Mouse (Mus musculus): ENCODE data around the gene Nr2f1. TPM values are rescaled to one million over a fixed set of nuclear protein-coding genes. Genes with fewer than 3 reads are reported as not detected.
"Not testable (repeated sequence)": the region's sequence is repeated elsewhere in the genome, so short reads cannot be mapped to it uniquely, and the experiment has no call there.

Nr2f1 gene
- 100 to 1,000 TPM; 128 to 130 TPM for total RNA-seq (2021)

- DNase-seq (ENCODE audit: low spot score in 2 of 2): no peak
- intact Hi-C loops (cut with DNase I): loop anchor here (5.0 to 10.0 kb wide), 2 partner anchors 375 to 828 kb away; no protein-coding TSS in a partner anchor
Observed at GRCm38 (mm10) chr13:78199642-78200160, at the start of gene Nr2f1. Gene Nr2f1 (minus strand): TSS chr13:78199757.

GRCm38 (mm10) chr13:78221680-78222079 is 22.1 kb upstream of the Nr2f1 start:
- intact Hi-C loops (cut with DNase I): no loop called here

GRCm38 (mm10) chr13:78220238-78220637 is 20.7 kb upstream of the Nr2f1 start:
- intact Hi-C loops (cut with DNase I); DNase-seq (ENCODE audit: low spot score in 2 of 2): not testable (repeated sequence)

More at GRCm38 (mm10) chr13:78221680-78222079, 22.1 kb upstream of the Nr2f1 start:
- no peak for DNase-seq (ENCODE audit: low spot score in 2 of 2)

- no peak for DNase-seq (ENCODE audit: low spot score in 2 of 2)
- intact Hi-C loops (cut with DNase I): no loop called here
Observed at GRCm38 (mm10) chr13:78215223-78215622, 15.7 kb upstream of the Nr2f1 start.

GRCm38 (mm10) chr13:78213155-78213554 is 13.6 kb upstream of the Nr2f1 start:
- intact Hi-C loops (cut with DNase I): no loop called here
- no peak for DNase-seq (ENCODE audit: low spot score in 2 of 2)

- DNase-seq (ENCODE audit: low spot score in 2 of 2): peak in 1 of 2 experiments; percentile 12
- intact Hi-C loops (cut with DNase I): no loop called here
Observed at GRCm38 (mm10) chr13:78212111-78212510, 12.6 kb upstream of the Nr2f1 start.

GRCm38 (mm10) chr13:78211231-78212010 is 11.9 kb upstream of the Nr2f1 start:
- DNase-seq (ENCODE audit: low spot score in 2 of 2): peak in 1 of 2 experiments; percentile 15
- intact Hi-C loops (cut with DNase I): no loop called here

GRCm38 (mm10) chr13:78210748-78211089 is 11.2 kb upstream of the Nr2f1 start:
- no peak for DNase-seq (ENCODE audit: low spot score in 2 of 2)
- intact Hi-C loops (cut with DNase I): no loop called here

GRCm38 (mm10) chr13:78210029-78210747 is 10.6 kb upstream of the Nr2f1 start:
- intact Hi-C loops (cut with DNase I): no loop called here
- peak; percentile 52 to 70 for DNase-seq (ENCODE audit: low spot score in 2 of 2)

GRCm38 (mm10) chr13:78209611-78210028 is 10.1 kb upstream of the Nr2f1 start:
- peak; percentile 48 to 66 for DNase-seq (ENCODE audit: low spot score in 2 of 2)
- intact Hi-C loops (cut with DNase I): loop anchor here (10.0 kb wide), 1 partner anchor 365 kb away; no protein-coding TSS in a partner anchor

GRCm38 (mm10) chr13:78208689-78209410 is 9.3 kb upstream of the Nr2f1 start:
- peak in 1 of 2 experiments; percentile 13 for DNase-seq (ENCODE audit: low spot score in 2 of 2)

GRCm38 (mm10) chr13:78207796-78208645 is 8.5 kb upstream of the Nr2f1 start:
- intact Hi-C loops (cut with DNase I): loop anchor here (10.0 kb wide), 1 partner anchor 367 kb away; no protein-coding TSS in a partner anchor
- DNase-seq (ENCODE audit: low spot score in 2 of 2): peak in 1 of 2 experiments; percentile 47

More at GRCm38 (mm10) chr13:78208689-78209410, 9.3 kb upstream of the Nr2f1 start:
- intact Hi-C loops (cut with DNase I): loop anchor here (10.0 kb wide), 1 partner anchor 366 kb away; no protein-coding TSS in a partner anchor

- intact Hi-C loops (cut with DNase I): loop anchor here (10.0 kb wide), 1 partner anchor 368 kb away; no protein-coding TSS in a partner anchor
- DNase-seq (ENCODE audit: low spot score in 2 of 2): no peak
Observed at GRCm38 (mm10) chr13:78206891-78207430, 7.4 kb upstream of the Nr2f1 start.

- intact Hi-C loops (cut with DNase I): loop anchor here (10.0 kb wide), 1 partner anchor 369 kb away; no protein-coding TSS in a partner anchor
- no peak for DNase-seq (ENCODE audit: low spot score in 2 of 2)
Observed at GRCm38 (mm10) chr13:78205426-78205825, 5.9 kb upstream of the Nr2f1 start.

- intact Hi-C loops (cut with DNase I): loop anchor here (5.0 to 10.0 kb wide), 2 partner anchors 371 to 824 kb away; no protein-coding TSS in a partner anchor
- peak; percentile 79 to 84 for DNase-seq (ENCODE audit: low spot score in 2 of 2)
Observed at GRCm38 (mm10) chr13:78203348-78204061, 3.9 kb upstream of the Nr2f1 start.

GRCm38 (mm10) chr13:78202574-78203347 is 3.2 kb upstream of the Nr2f1 start:
- intact Hi-C loops (cut with DNase I): loop anchor here (5.0 to 10.0 kb wide), 2 partner anchors 372 to 825 kb away; no protein-coding TSS in a partner anchor
- peak; percentile 70 to 76 for DNase-seq (ENCODE audit: low spot score in 2 of 2)
